Mouse (Mus musculus) ES-Bruce4 (cell line): Measurements from ENCODE around the gene Exo5. TPM values are rescaled to one million over a fixed set of nuclear protein-coding genes. Genes with fewer than 3 reads are reported as not detected.

ENCODE experiments used
- H3K27ac ChIP-seq: 2 replicates; pipeline ENCODE4 v1.5.1; 2012; ENCODE audit warnings: low read length, inconsistent platforms; ENCODE audit not compliant: insufficient read depth
- H3K27me3 ChIP-seq: 2 replicates; pipeline ENCODE4 v1.6.1; 2012; ENCODE audit warnings: mild to moderate bottlenecking, low read length, inconsistent platforms; ENCODE audit not compliant: control insufficient read depth, poor library complexity, insufficient read depth, severe bottlenecking
- H3K36me3 ChIP-seq: 2 replicates; pipeline ENCODE4 v1.6.1; 2012; ENCODE audit warnings: inconsistent platforms, mild to moderate bottlenecking, low read length, moderate library complexity; ENCODE audit not compliant: control insufficient read depth, poor library complexity, insufficient read depth, severe bottlenecking
- H3K4me1 ChIP-seq: one replicate; pipeline ENCODE4 v1.8.1; 2011; ENCODE audit warnings: low read length; ENCODE audit not compliant: control insufficient read depth, insufficient read depth
- H3K4me3 ChIP-seq: 2 replicates; pipeline ENCODE4 v1.5.1; 2011; ENCODE audit warnings: low read depth, mild to moderate bottlenecking, low read length
- H3K9ac ChIP-seq: 2 replicates; pipeline ENCODE4 v1.6.1; 2012; ENCODE audit warnings: low read depth, mild to moderate bottlenecking, inconsistent platforms; ENCODE audit not compliant: poor library complexity, severe bottlenecking
- H3K9me3 ChIP-seq: replicated peaks from 2 replicates; pipeline ENCODE4 v1.6.1; 2012; ENCODE audit warnings: mild to moderate bottlenecking, low read length, inconsistent platforms; ENCODE audit not compliant: control insufficient read depth, poor library complexity, insufficient read depth, severe bottlenecking
- CTCF ChIP-seq: IDR thresholded peaks from one replicate; pipeline ENCODE4 v1.8.1; 2011; ENCODE audit warnings: low read depth, low read length
- EP300 ChIP-seq: IDR thresholded peaks from 2 replicates; pipeline ENCODE4 v1.6.1; 2011; ENCODE audit warnings: low read depth, low read length; ENCODE audit not compliant: insufficient read depth
- POLR2A ChIP-seq: IDR thresholded peaks from one replicate; pipeline ENCODE4 v1.8.1; 2011; ENCODE audit warnings: low read length; ENCODE audit not compliant: insufficient read depth
- polyA plus RNA-seq: library from polyadenylated mRNA; stranded (reverse); fragments of >200 nt; gene quantifications from 2 replicates; pipeline ENCODE4 v1.2.4, GENCODE M21; 2011; ENCODE audit warnings: low read depth; ENCODE audit not compliant: missing spikeins, insufficient read depth, insufficient read length

The Exo5 gene
- polyA plus RNA-seq, 1 experiment: 17.0 TPM

DNA sequence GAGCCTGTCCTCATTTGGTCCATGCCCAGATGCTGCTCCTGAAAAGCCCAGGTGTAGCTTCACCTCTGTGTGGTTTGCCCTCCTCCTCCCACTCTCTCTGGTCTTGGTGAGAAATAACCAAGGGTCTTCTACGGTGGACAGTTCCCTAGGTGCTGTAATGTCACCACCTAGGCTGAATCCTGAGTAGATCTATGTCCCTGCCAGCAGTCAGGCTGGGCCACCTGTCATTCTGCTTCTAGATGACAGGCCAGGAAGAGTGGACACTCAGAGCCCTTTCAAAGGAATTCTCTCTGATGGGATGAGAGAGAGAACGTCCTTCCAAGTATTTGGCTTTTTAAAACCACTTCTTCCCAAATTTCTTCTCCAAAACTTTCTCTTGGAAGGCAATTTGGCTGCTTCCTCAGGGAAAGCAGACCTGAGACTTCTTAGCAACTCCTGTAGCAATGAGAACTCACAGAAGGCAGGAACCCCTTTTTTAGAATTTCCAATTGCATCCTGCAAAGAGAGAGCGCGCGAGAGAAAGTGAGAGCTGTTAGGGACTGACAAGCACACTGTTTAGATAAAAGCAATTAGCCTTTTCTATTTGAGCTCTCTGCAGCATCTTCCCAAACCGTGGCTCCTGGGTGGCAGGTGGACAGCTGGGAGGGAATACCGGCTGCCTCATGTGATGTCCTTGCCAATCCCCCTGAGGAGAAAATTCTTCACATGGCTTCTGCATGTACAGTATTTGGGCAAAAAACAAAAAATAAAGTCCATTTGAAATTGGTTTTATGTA lies 28.8 kb downstream of the Exo5 start:
- Histone ChIP-seq H3K4me3 (no peak overlapping the region), H3K27me3 (no peaks in the 10 kb centered on the region), H3K9me3 (no peaks in the 10 kb centered on the region), H3K36me3 (no peaks in the 10 kb centered on the region), H3K27ac (no peak overlapping the region), H3K4me1 (no peaks in the 10 kb centered on the region), H3K9ac (no peak overlapping the region)
- TF ChIP-seq CTCF (no peak), POLR2A (no peak), EP300 (no peak)

DNA sequence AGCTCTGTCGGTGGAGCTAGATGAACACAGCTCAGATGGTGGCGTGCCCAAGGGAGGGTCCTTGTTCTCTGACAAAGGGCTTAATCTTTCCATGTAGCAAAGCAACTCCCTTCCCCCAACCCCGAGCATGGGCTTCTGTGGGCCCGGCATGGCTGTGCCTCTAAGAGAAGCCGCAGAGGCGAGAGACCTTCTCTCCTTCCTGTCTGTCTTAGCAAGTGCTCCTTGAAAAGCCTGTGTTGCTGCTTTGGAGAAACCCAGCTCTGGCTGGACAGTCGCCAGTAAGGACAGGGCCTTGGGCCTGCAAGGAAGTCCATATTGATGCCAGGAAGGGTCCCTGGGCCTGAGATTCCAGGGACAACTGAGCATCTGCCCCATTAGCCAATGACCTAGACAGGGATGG lies 29.6 kb downstream of the Exo5 start:
- no peak for TF ChIP-seq EP300
- no peak for TF ChIP-seq CTCF
- TF ChIP-seq POLR2A: no peak
- no peak overlapping the region for H3K4me3 ChIP-seq

DNA sequence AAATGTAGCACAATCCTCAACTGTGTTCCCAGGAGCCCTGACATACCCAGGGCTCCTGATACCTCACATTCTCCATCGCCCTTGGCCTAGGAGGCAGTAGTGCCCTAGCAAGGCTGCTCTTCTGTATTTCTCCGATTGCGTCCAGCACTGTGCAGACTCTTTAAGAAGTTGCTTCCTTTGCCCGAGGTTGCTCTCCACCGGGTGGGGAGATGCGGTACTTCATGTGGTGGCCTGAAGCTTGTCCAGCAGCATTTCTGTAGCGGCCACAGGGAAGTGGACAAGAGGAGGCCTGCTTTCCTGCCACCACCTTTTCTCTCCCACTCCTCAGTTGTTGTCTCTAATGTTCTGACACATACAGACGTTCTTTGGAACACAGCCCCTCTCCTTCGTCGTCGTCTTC lies 30.2 kb downstream of the Exo5 start:
- no peak overlapping the region for H3K27ac ChIP-seq

More for the DNA sequence above, 29.6 kb downstream of the Exo5 start:
- H3K36me3 ChIP-seq: no peaks in the 10 kb centered on the region
- H3K9ac ChIP-seq: no peak overlapping the region
- no peaks in the 10 kb centered on the region for H3K4me1 ChIP-seq
- no peaks in the 10 kb centered on the region for H3K9me3 ChIP-seq
- no peak overlapping the region for H3K27ac ChIP-seq
- no peaks in the 10 kb centered on the region for H3K27me3 ChIP-seq

DNA sequence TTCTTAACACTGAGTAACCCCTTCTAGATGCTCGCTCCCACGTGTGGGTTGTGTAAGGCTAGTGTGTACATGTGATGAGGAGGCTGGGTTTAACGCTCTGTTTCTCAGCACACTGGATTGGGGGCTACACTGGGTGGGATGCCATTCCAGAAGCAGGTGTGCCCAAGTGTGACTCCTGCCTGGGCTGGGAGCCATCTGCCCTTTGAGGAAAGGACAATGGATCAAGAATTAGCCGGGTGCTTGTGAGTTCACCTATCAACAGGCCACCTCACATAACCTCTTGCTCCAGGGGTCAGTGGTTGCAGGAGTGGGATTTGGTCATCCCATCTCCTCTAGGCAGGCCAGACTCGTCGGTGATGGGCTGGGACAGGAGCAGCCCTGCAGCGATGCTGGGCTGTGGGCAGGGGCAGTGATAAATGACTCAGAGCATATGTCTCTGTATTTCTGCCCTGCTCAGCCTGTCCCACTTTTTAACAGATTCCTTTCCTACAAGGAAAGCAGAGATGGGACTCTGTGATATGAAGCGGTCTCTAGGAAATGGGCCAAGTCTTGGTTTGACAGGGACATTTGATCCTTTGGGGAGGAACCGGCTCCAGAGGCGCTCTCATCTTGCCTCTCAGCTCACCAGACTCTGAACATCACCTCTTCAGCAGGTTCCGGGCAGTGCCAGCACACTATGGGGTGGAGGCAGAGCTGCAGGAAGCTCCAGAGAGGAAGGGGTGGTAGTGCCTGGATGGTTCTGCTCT lies 31.0 kb downstream of the Exo5 start:
- TF ChIP-seq POLR2A (no peak), EP300 (no peak), CTCF (no peak)
- no peaks in the 10 kb centered on the region for H3K4me1 ChIP-seq
- no peak overlapping the region for H3K4me3 ChIP-seq
- H3K27ac ChIP-seq: no peak overlapping the region
- H3K9me3 ChIP-seq: no peaks in the 10 kb centered on the region
- H3K9ac ChIP-seq: no peak overlapping the region
- no peaks in the 10 kb centered on the region for H3K36me3 ChIP-seq
- H3K27me3 ChIP-seq: no peaks in the 10 kb centered on the region

More for the DNA sequence above, 30.2 kb downstream of the Exo5 start:
- no peak overlapping the region for H3K9ac ChIP-seq
- TF ChIP-seq CTCF (no peak), EP300 (no peak), POLR2A (no peak)
- no peaks in the 10 kb centered on the region for H3K36me3 ChIP-seq
- no peaks in the 10 kb centered on the region for H3K27me3 ChIP-seq
- no peaks in the 10 kb centered on the region for H3K4me1 ChIP-seq
- no peaks in the 10 kb centered on the region for H3K9me3 ChIP-seq
- no peak overlapping the region for H3K4me3 ChIP-seq

DNA sequence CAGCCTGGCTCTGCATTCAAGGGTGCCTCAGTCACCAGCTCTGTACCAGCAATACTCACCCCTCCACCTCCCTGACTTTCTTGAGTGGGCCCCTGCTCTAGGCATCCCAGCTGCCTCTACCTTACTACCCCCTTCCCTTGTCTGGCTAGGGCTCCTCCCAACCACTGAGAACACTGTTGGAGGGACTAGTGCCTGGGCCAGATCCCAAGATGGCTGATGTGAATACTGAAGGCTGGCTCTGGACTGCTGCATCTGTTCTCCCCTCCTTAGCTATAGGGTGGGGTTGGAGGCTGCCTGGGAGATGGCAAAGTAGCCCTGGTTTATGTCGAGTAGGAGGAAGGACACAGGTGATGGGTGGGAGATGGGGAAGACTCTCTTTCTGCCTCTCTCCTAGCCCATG lies 32.3 kb downstream of the Exo5 start:
- no peaks in the 10 kb centered on the region for H3K36me3 ChIP-seq
- H3K9me3 ChIP-seq: no peaks in the 10 kb centered on the region
- H3K27ac ChIP-seq: no peak overlapping the region
- no peaks in the 10 kb centered on the region for H3K27me3 ChIP-seq
- H3K9ac ChIP-seq: no peak overlapping the region
- TF ChIP-seq CTCF (no peak), EP300 (no peak), POLR2A (no peak)
- H3K4me1 ChIP-seq: no peaks in the 10 kb centered on the region
- H3K4me3 ChIP-seq: no peak overlapping the region

DNA sequence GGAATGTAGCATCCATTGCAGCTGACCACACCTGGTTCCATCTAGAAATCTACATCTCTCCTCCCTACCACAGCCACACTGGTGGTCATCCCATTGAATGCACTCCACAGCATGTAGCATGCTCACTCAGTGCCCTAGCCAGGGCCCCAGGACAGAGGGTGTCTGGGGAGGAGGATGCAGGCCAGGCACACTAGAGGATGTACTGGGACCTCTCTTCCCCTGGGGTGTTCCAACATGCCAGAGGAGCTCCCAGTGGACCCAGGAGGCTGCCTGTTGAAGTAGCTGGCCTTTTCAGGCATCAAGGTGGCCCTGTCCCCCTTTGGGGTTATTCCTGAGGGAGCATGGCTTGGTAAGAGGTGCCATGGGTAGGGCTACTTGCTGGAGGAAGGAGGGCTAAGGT lies 32.9 kb downstream of the Exo5 start:
- H3K27ac ChIP-seq: no peak overlapping the region
- no peak overlapping the region for H3K9ac ChIP-seq
- no peaks in the 10 kb centered on the region for H3K36me3 ChIP-seq
- no peak for TF ChIP-seq CTCF
- no peak for TF ChIP-seq POLR2A
- no peak for TF ChIP-seq EP300
- H3K27me3 ChIP-seq: no peaks in the 10 kb centered on the region
- no peak overlapping the region for H3K4me3 ChIP-seq
- no peaks in the 10 kb centered on the region for H3K9me3 ChIP-seq
- H3K4me1 ChIP-seq: no peaks in the 10 kb centered on the region
